Mouse (Mus musculus): ENCODE results near the gene Bcl2l12. TPM values are rescaled to one million over a fixed set of nuclear protein-coding genes. Genes with fewer than 3 reads are reported as not detected.

The Bcl2l12 gene
- polyA plus RNA-seq, 1 experiment from 2014 or later, result 23.0 TPM

GRCm38 (mm10) chr7:44974383-44975116 lies 24.0 kb downstream of the Bcl2l12 start, which contains the start of gene Cpt1c:
Gene Cpt1c (minus strand): TSS chr7:44974851.
- Histone ChIP-seq H3K27me3 (ENCODE audit: control insufficient read depth, insufficient read depth, low read length) (no peaks in the 10 kb centered on the region), H3K9ac (ENCODE audit: low read length) (peak within 1 kb of the TSS; percentile 51), H3K36me3 (ENCODE audit: control insufficient read depth, insufficient read depth, low read length) (peaks cover 15% of the 10 kb centered on the region), H3K9me3 (ENCODE audit: control insufficient read depth, low read length) (no peaks in the 10 kb centered on the region), H3K4me3 (ENCODE audit: low read depth, low read length) (peak within 1 kb of the TSS; percentile 46), H3K4me1 (replicated peaks; ENCODE audit: control insufficient read depth, insufficient read depth) (no peaks in the 10 kb centered on the region), H3K27ac (replicated peaks) (peak within 1 kb of the TSS; percentile 40), H3K4me2 (replicated peaks; ENCODE audit: low read depth) (peak within 1 kb of the TSS; percentile 56)
- peak; percentile 14; the same call in 1 of the 2 replicates for ATAC-seq (ENCODE audit: low FRiP score, low TSS enrichment)
- TF ChIP-seq EP300 (optimal IDR thresholded peaks at IDR 0.05) (no peak), CTCF (IDR thresholded peaks at IDR 0.05; ENCODE audit: low read depth) (peak; percentile 24; the same call in 1 of the 2 replicates)
- DNase-seq (ENCODE audit: low spot score), result peak; percentile 76
- 4% methylated on average over 22 of the region's 22 CpGs for WGBS

DNA sequence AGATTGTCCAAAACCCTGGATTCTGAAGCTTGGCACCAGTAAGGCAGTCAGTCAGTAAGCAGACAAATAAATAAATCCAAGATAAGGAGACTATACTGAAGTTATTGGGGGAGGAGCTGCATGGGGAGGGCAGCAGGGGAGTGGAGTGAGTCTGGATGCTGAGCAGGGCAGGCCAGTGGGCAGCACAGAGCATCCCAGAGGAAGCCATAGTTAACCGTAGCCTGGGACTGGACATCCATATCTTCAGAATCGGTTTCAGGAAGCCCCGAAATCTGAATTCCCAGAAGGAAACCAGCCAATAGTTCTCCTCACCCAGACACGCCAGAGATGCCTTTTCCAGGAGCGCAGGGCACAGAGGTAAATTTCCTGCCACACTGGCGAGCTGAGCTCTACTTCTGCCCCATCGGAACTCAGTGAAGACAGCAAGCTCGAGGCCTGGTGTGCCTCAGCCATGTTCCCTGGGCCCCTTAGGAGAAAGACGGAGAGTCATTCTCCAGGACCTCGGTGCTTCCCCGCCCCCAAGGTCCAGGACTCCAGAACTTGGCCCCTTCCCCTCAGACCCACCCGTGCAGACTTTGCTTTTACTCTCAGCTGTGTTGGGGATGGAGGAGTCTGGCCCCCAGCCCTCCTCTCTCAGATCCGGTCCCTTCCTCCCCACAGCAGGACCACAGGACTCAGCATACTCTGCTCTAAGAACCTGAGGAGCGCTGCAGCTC lies 24.9 kb downstream of the Bcl2l12 start:
- Histone ChIP-seq H3K27ac (replicated peaks) (0 out of 2 replicates have a peak overlapping the region, but pooled peaks have one; percentile 40), H3K9ac (ENCODE audit: low read length) (peak overlapping the region; percentile 51), H3K4me3 (ENCODE audit: low read depth, low read length) (peak overlapping the region; percentile 46), H3K9me3 (ENCODE audit: control insufficient read depth, low read length) (no peaks in the 10 kb centered on the region), H3K4me1 (replicated peaks; ENCODE audit: control insufficient read depth, insufficient read depth) (no peaks in the 10 kb centered on the region), H3K36me3 (ENCODE audit: control insufficient read depth, insufficient read depth, low read length) (peaks cover 10% of the 10 kb centered on the region), H3K4me2 (replicated peaks; ENCODE audit: low read depth) (peak overlapping the region; percentile 56), H3K27me3 (ENCODE audit: control insufficient read depth, insufficient read depth, low read length) (no peaks in the 10 kb centered on the region)
- TF ChIP-seq CTCF (IDR thresholded peaks at IDR 0.05; ENCODE audit: low read depth), result no peak
- TF ChIP-seq EP300 (optimal IDR thresholded peaks at IDR 0.05), result no peak
- WGBS, result 41% methylated on average over 14 of the region's 14 CpGs
- ATAC-seq (ENCODE audit: low FRiP score, low TSS enrichment) (no peak), DNase-seq (ENCODE audit: low spot score) (no peak)

DNA sequence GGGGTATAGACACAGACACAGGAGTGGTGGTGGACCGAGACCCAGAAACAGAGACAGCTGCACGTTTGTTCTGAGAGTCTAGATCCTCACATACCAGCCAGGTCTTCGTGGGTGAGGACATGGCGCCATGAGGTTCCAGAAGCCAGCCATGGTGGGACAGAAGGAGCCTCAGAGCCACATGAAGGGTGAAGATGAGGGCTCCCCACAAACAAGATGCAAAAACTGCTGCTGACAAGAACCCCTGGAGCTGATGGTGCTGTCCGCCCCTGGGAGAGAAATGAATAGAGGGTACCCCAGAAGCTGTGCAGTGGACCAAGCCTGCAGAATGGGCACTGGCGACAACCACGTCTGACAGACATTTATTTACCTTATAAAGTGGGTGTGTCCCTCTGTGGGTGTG lies 27.4 kb downstream of the Bcl2l12 start:
- ATAC-seq (ENCODE audit: low FRiP score, low TSS enrichment), result no peak
- 0 out of 2 replicates have a peak, but pooled peaks cover 2% of the 10 kb centered on the region for H3K36me3 ChIP-seq (ENCODE audit: control insufficient read depth, insufficient read depth, low read length)
- TF ChIP-seq CTCF (IDR thresholded peaks at IDR 0.05; ENCODE audit: low read depth) (no peak), EP300 (optimal IDR thresholded peaks at IDR 0.05) (no peak)
- H3K27ac ChIP-seq (replicated peaks), result no peak overlapping the region; the same call in 1 of the 2 replicates
- WGBS, result 43% methylated on average over 7 of the region's 7 CpGs
- H3K4me1 ChIP-seq (replicated peaks; ENCODE audit: control insufficient read depth, insufficient read depth), result no peaks in the 10 kb centered on the region
- DNase-seq (ENCODE audit: low spot score), result no peak
- H3K27me3 ChIP-seq (ENCODE audit: control insufficient read depth, insufficient read depth, low read length), result no peaks in the 10 kb centered on the region
- H3K9ac ChIP-seq (ENCODE audit: low read length), result no peak overlapping the region; the same call in 1 of the 2 replicates
- no peak overlapping the region for H3K4me3 ChIP-seq (ENCODE audit: low read depth, low read length)
- no peaks in the 10 kb centered on the region for H3K9me3 ChIP-seq (ENCODE audit: control insufficient read depth, low read length)
- H3K4me2 ChIP-seq (replicated peaks; ENCODE audit: low read depth), result peak overlapping the region; percentile 81

DNA sequence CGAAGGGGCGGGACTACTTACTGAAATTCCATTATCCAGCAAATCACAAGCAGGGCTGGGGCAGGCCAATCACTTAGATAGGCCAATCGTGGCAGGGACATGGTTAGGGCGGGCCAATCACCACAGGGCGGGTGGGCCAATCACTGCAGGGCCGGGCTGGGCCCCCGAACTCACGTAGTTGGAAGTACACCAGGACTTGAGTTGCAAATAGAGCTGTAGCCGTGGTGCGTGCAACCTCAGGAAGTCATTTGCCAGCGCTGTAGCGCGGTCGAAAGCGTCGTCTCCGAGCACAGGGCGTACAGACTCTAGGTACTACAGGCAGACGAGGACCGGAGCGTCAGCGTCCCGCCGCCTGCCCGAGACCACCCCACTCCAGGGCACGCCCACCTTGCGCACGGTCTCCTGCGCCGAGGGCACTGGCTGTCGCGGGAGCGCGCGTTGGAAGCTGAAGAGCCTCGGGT lies 28.3 kb downstream of the Bcl2l12 start:
- H3K36me3 ChIP-seq (ENCODE audit: control insufficient read depth, insufficient read depth, low read length), result 0 out of 2 replicates have a peak, but pooled peaks cover 2% of the 10 kb centered on the region
- peak overlapping the region; percentile 64 for H3K9ac ChIP-seq (ENCODE audit: low read length)
- no peaks in the 10 kb centered on the region for H3K27me3 ChIP-seq (ENCODE audit: control insufficient read depth, insufficient read depth, low read length)
- peak overlapping the region; percentile 69 for H3K27ac ChIP-seq (replicated peaks)
- H3K4me3 ChIP-seq (ENCODE audit: low read depth, low read length), result peak overlapping the region; percentile 48
- WGBS, result under 1% methylated on average over 36 of the region's 36 CpGs
- TF ChIP-seq EP300 (optimal IDR thresholded peaks at IDR 0.05), result no peak
- TF ChIP-seq CTCF (IDR thresholded peaks at IDR 0.05; ENCODE audit: low read depth), result no peak
- peak; percentile 92 for ATAC-seq (ENCODE audit: low FRiP score, low TSS enrichment)
- peak; percentile 87 for DNase-seq (ENCODE audit: low spot score)
- H3K9me3 ChIP-seq (ENCODE audit: control insufficient read depth, low read length), result no peaks in the 10 kb centered on the region
- H3K4me1 ChIP-seq (replicated peaks; ENCODE audit: control insufficient read depth, insufficient read depth), result no peaks in the 10 kb centered on the region
- H3K4me2 ChIP-seq (replicated peaks; ENCODE audit: low read depth), result peak overlapping the region; percentile 81

DNA sequence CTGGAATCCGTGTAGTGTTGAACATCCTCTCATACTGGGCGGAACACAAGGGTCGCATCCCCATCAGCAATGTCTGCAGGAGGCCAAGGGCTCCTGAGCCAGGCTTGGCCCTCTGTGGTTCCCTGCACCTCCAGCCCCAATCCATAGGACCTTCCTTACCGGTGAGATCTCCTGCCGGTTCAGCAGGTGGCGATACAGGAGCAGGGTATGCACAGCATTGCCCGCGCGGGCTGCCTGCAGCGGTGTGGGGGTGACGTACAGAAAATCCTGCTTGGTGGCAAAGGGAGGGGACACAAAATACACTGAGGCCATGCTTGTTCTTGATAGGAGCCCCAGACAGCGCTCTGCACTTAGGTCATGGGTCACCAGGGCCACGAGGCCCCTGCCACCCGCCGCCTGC lies 31.9 kb downstream of the Bcl2l12 start:
- Histone ChIP-seq H3K9ac (ENCODE audit: low read length) (no peak overlapping the region), H3K27me3 (ENCODE audit: control insufficient read depth, insufficient read depth, low read length) (no peaks in the 10 kb centered on the region), H3K4me3 (ENCODE audit: low read depth, low read length) (no peak overlapping the region), H3K4me1 (replicated peaks; ENCODE audit: control insufficient read depth, insufficient read depth) (no peaks in the 10 kb centered on the region; the same call in 1 of the 2 replicates), H3K9me3 (ENCODE audit: control insufficient read depth, low read length) (no peaks in the 10 kb centered on the region), H3K27ac (replicated peaks) (no peak overlapping the region), H3K4me2 (replicated peaks; ENCODE audit: low read depth) (no peak overlapping the region), H3K36me3 (ENCODE audit: control insufficient read depth, insufficient read depth, low read length) (0 out of 2 replicates have a peak, but pooled peaks cover 2% of the 10 kb centered on the region)
- DNase-seq (ENCODE audit: low spot score), result peak; percentile 64
- TF ChIP-seq CTCF (IDR thresholded peaks at IDR 0.05; ENCODE audit: low read depth) (peak; percentile 54), EP300 (optimal IDR thresholded peaks at IDR 0.05) (no peak)
- ATAC-seq (ENCODE audit: low FRiP score, low TSS enrichment), result peak; percentile 19; the same call in 1 of the 2 replicates
- WGBS, result 59% methylated on average over 15 of the region's 15 CpGs
